Mouse (Mus musculus) stomach, postnatal 0 days (tissue): ENCODE data around the gene Pde2a.
"Not testable (repeated sequence)": the region's sequence is repeated elsewhere in the genome, so short reads cannot be mapped to it uniquely, and the experiment has no call there.

ENCODE experiments used
- CTCF ChIP-seq: IDR thresholded peaks from 2 replicates; pipeline ENCODE4 v1.5.1; 2016; ENCODE audit warnings: antibody characterized with exemption, low read depth, mild to moderate bottlenecking, moderate library complexity
- EP300 ChIP-seq: optimal IDR thresholded peaks from 2 replicates; pipeline ENCODE3; 2016; ENCODE audit warnings: antibody characterized with exemption

DNA sequence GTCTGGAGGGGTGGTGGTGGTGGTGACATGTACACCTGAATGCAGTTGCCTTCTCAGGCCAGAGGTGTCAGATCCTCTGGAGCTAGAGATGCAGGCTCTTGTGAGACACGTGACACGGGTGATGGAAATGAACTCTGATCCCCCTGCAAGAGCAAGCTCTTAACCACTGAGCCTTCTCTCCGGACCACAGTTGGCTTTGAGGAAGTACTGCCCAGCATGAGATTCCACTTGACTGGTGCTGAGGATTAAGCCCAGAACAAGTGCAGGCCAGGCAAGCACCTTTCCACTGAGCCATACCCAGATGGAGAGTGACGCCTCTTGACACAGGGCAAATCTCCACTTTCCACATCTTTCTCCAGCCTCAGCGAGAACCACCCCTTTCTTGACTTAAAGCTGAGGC is 137.9 kb downstream of the Pde2a start:
- not testable (repeated sequence) for TF ChIP-seq CTCF, EP300
